Mouse (Mus musculus) ES-E14 (cell line): Measurements from ENCODE around the gene Haus2. TPM values are rescaled to one million over a fixed set of nuclear protein-coding genes. Genes with fewer than 3 reads are reported as not detected.
"Not testable (repeated sequence)": the region's sequence is repeated elsewhere in the genome, so short reads cannot be mapped to it uniquely, and the experiment has no call there.

Experiments used
- DNase-seq: peaks from one replicate; pipeline ENCODE4 v3.0.0-alpha.2; 2013; ENCODE audit warnings: low read depth, low spot score
- H3K27ac ChIP-seq: 2 replicates; pipeline ENCODE4 v1.5.1; 2012; ENCODE audit warnings: low read depth, mild to moderate bottlenecking, low read length, moderate library complexity, mixed read lengths; ENCODE audit not compliant: poor library complexity, insufficient read depth, severe bottlenecking
- H3K36me3 ChIP-seq: 2 replicates; pipeline ENCODE4 v1.6.1; 2012; ENCODE audit warnings: mild to moderate bottlenecking, low read length, moderate library complexity, mixed read lengths; ENCODE audit not compliant: control insufficient read depth, poor library complexity, insufficient read depth, severe bottlenecking
- H3K4me1 ChIP-seq, 2 experiments: fragments of 150-350 bp in 1 of 2; sonication (generic) in 1 of 2; 2 replicates each; pipeline ENCODE4 v1.6.1; 2012; ENCODE audit warnings: low read length in 2 of 2, mild to moderate bottlenecking in 1 of 2, mixed read lengths in 1 of 2; ENCODE audit not compliant: control insufficient read depth in 2 of 2, insufficient read depth in 2 of 2, poor library complexity in 1 of 2
- H3K4me3 ChIP-seq, 2 experiments: fragments of 150-350 bp in 1 of 2; sonication (generic) in 1 of 2; 2 replicates each; pipeline ENCODE4 v1.5.1; 2012; ENCODE audit warnings: low read length in 2 of 2, low read depth in 1 of 2, mild to moderate bottlenecking in 1 of 2, mixed read lengths in 1 of 2; ENCODE audit not compliant: insufficient read depth in 1 of 2, poor library complexity in 1 of 2, severe bottlenecking in 1 of 2
- H3K9ac ChIP-seq: 2 replicates; pipeline ENCODE4 v1.6.1; 2012; ENCODE audit warnings: low read depth, mild to moderate bottlenecking, low read length, mixed read lengths; ENCODE audit not compliant: poor library complexity, insufficient read depth, severe bottlenecking
- H3K9me3 ChIP-seq: fragments of 150-350 bp; sonication (generic); 2 replicates; pipeline ENCODE4 v1.6.1; 2012; ENCODE audit warnings: low read depth, mild to moderate bottlenecking, low read length; ENCODE audit not compliant: control insufficient read depth, insufficient read depth
- CHD2 ChIP-seq: IDR thresholded peaks from 2 replicates; pipeline ENCODE4 v1.6.1; 2014; ENCODE audit warnings: mild to moderate bottlenecking, low read depth, low read length, inconsistent platforms
- HCFC1 ChIP-seq: IDR thresholded peaks from 2 replicates; pipeline ENCODE4 v1.6.1; 2012; ENCODE audit warnings: low read length, inconsistent platforms, borderline replicate concordance; ENCODE audit not compliant: insufficient read depth
- MAFK ChIP-seq: IDR thresholded peaks from 2 replicates; pipeline ENCODE4 v1.6.1; 2014; ENCODE audit warnings: mild to moderate bottlenecking, low read depth, low read length, inconsistent platforms; ENCODE audit not compliant: insufficient read depth
- ZC3H11A ChIP-seq: IDR thresholded peaks from 2 replicates; pipeline ENCODE4 v1.6.1; 2012; ENCODE audit warnings: low read depth, mild to moderate bottlenecking, inconsistent platforms, low read length, borderline replicate concordance
- ZNF384 ChIP-seq: IDR thresholded peaks from 2 replicates; pipeline ENCODE4 v1.6.1; 2012; ENCODE audit warnings: low read depth, low read length, inconsistent platforms
- in situ Hi-C, 2 experiments: fragments of 600-800 bp; cut with MboI; formaldehyde crosslinking; loops; one replicate each; pipeline ENCODE4 v1.15.1; 2025; ENCODE audit warnings: low sequenced_read_pairs in 2 of 2, inconsistent platforms in 1 of 2; ENCODE audit not compliant: unreplicated experiment in 2 of 2
- total RNA-seq: library from RNA; depleted of rRNA; stranded (reverse); fragments of 300-350 nt; gene quantifications from 2 replicates; pipeline ENCODE4 v1.2.3, GENCODE M21; 2012

Gene Haus2
- total RNA-seq, 1 experiment: 18.6 TPM

GRCm38 (mm10) chr2:120565363-120565762 lies 43.8 kb upstream of the Haus2 start:
- no peaks in the 10 kb centered on the region for H3K36me3 ChIP-seq
- H3K9ac ChIP-seq: no peak overlapping the region
- no peak for DNase-seq
- no peaks in the 10 kb centered on the region for H3K9me3 ChIP-seq
- H3K27ac ChIP-seq: no peak overlapping the region
- TF ChIP-seq HCFC1 (no peak), CHD2 (no peak), ZC3H11A (no peak), MAFK (no peak), ZNF384 (no peak)
- in situ Hi-C loops: no loop called here
- no peak overlapping the region for H3K4me3 ChIP-seq
- peaks cover 0 to 4% of the 10 kb centered on the region in 2 experiments; a peak in 1 of 4 replicates for H3K4me1 ChIP-seq

GRCm38 (mm10) chr2:120566886-120567797 lies 42.0 kb upstream of the Haus2 start, which contains the start of gene Snap23:
Gene Snap23, plus strand, starts transcription at chr2:120567671.
- Histone ChIP-seq H3K4me3 (peak within 1 kb of the TSS; percentile 75 to 89), H3K4me1 (peaks cover 2 to 3% of the 10 kb centered on the region in 2 experiments; a peak in 1 of 4 replicates), H3K27ac (peak within 1 kb of the TSS; percentile 2; the same call in 1 of the 2 replicates), H3K9me3 (no peaks in the 10 kb centered on the region), H3K36me3 (no peaks in the 10 kb centered on the region), H3K9ac (peak within 1 kb of the TSS; percentile 91)
- TF ChIP-seq MAFK (no peak), CHD2 (no peak), HCFC1 (no peak), ZNF384 (no peak), ZC3H11A (no peak)
- in situ Hi-C loops: no loop called here
- DNase-seq: peak; percentile 88

GRCm38 (mm10) chr2:120567798-120568320 lies 41.3 kb upstream of the Haus2 start:
- no peaks in the 10 kb centered on the region for H3K9me3 ChIP-seq
- no peak for DNase-seq
- H3K4me3 ChIP-seq: peak overlapping the region; percentile 75 to 89
- in situ Hi-C loops: no loop called here
- H3K9ac ChIP-seq: peak overlapping the region; percentile 91
- no peak for TF ChIP-seq ZNF384
- TF ChIP-seq ZC3H11A: no peak
- TF ChIP-seq HCFC1: no peak
- no peak for TF ChIP-seq CHD2
- no peak for TF ChIP-seq MAFK
- no peaks in the 10 kb centered on the region for H3K36me3 ChIP-seq
- H3K27ac ChIP-seq: no peak overlapping the region
- H3K4me1 ChIP-seq: peaks cover 2 to 3% of the 10 kb centered on the region in 2 experiments; a peak in 1 of 4 replicates

- no peaks in the 10 kb centered on the region for H3K36me3 ChIP-seq
- DNase-seq: no peak
- no peak overlapping the region for H3K9ac ChIP-seq
- no peak overlapping the region for H3K4me3 ChIP-seq
- TF ChIP-seq MAFK (no peak), ZNF384 (no peak), HCFC1 (no peak), ZC3H11A (no peak), CHD2 (no peak)
- H3K4me1 ChIP-seq: peaks cover 2 to 3% of the 10 kb centered on the region in 2 experiments; a peak in 1 of 4 replicates
- in situ Hi-C loops: no loop called here
- H3K9me3 ChIP-seq: no peaks in the 10 kb centered on the region
- H3K27ac ChIP-seq: no peak overlapping the region
Observed at GRCm38 (mm10) chr2:120571081-120571480, 38.1 kb upstream of the Haus2 start.

GRCm38 (mm10) chr2:120572161-120572560 lies 37.0 kb upstream of the Haus2 start:
- H3K36me3 ChIP-seq, in situ Hi-C loops, H3K4me1 ChIP-seq, H3K9me3 ChIP-seq, H3K4me3 ChIP-seq, H3K27ac ChIP-seq, DNase-seq, H3K9ac ChIP-seq: not testable (repeated sequence)
